ENCODE assay signal across 20 mouse cellular contexts in genomic region chr2:142116623-142117022, GRCm38 (mm10).
DNase-seq lines count a peak whose midpoint lies in the region; ATAC-seq and TF ChIP-seq lines count a peak whose summit lies in the region.
"Had no signal": no experiment of that assay in that cellular context is flagged by ENCODE, and none has a peak within 500 bp of the region (broad histone marks: within the 10 kb centered on the region; RNA-seq: fewer than 3 reads in every experiment).

No protein-coding gene starts in this region.

- peak; percentile 93 for ATAC-seq in lung, embryonic 14.5 days (ENCODE audit: insufficient read depth)
- ATAC-seq in activated CD4-positive, CD25-positive, alpha-beta regulatory T cell, adult 4 months = no peak
- ATAC-seq: forebrain, embryonic 16.5 days had no signal

- no peak for TF ChIP-seq CTCF in lung, embryonic 14.5 days (IDR thresholded peaks at IDR 0.05; ENCODE audit: low read depth)

- no peaks in the 10 kb centered on the region for H3K4me1 ChIP-seq in lung, embryonic 14.5 days (ENCODE audit: insufficient read depth)
- peaks cover 8% of the 10 kb centered on the region; the same call in 1 of the 2 replicates for H3K4me1 ChIP-seq in limb, embryonic 10.5 days
- H3K4me1 ChIP-seq: embryonic facial prominence, embryonic 12.5 days; forebrain, embryonic 12.5 days; heart, embryonic 12.5 days; hindbrain, embryonic 10.5 days had no signal

- no peaks in the 10 kb centered on the region for H3K27me3 ChIP-seq in lung, embryonic 14.5 days (ENCODE audit: insufficient read depth, low read length)
- H3K27me3 ChIP-seq in limb, embryonic 10.5 days (ENCODE audit: low read depth, poor library complexity, severe bottlenecking) = no peaks in the 10 kb centered on the region
- H3K27me3 ChIP-seq: embryonic facial prominence, embryonic 12.5 days; forebrain, embryonic 12.5 days had no signal

- no peaks in the 10 kb centered on the region for H3K9me3 ChIP-seq in lung, embryonic 14.5 days (ENCODE audit: low read depth, low read length)
- no peaks in the 10 kb centered on the region for H3K9me3 ChIP-seq in limb, embryonic 10.5 days (replicated peaks)
- H3K9me3 ChIP-seq: embryonic facial prominence, embryonic 12.5 days; forebrain, embryonic 12.5 days; heart, embryonic 12.5 days; hindbrain, embryonic 10.5 days had no signal

- no peak overlapping the region for H3K4me2 ChIP-seq in lung, embryonic 14.5 days
- H3K4me2 ChIP-seq: embryonic facial prominence, embryonic 12.5 days; forebrain, embryonic 12.5 days; heart, embryonic 12.5 days; hindbrain, embryonic 14.5 days had no signal

- no peak overlapping the region for H3K27ac ChIP-seq in lung, embryonic 14.5 days (ENCODE audit: low read depth)
- H3K27ac ChIP-seq in limb, embryonic 10.5 days = no peak overlapping the region
- H3K27ac ChIP-seq: embryonic facial prominence, embryonic 12.5 days; forebrain, embryonic 12.5 days; gastrocnemius, adult 2 months; hindbrain, embryonic 10.5 days; hindbrain, embryonic 14.5 days had no signal

- DNase-seq in lung, adult 18-20 months = peak; percentile 41 to 63
- DNase-seq in lung, embryonic 14.5 days = peak; percentile 54
- peak; percentile 32 for DNase-seq in lung, postnatal 10 days
- peak; percentile 15 to 32 for DNase-seq in lung, postnatal 4 days
- DNase-seq in limb, embryonic 10.5 days (ENCODE audit: low spot score) = no peak
- DNase-seq in cerebellum, postnatal 10 days = no peak
- DNase-seq: adrenal gland, adult 8-10 months; adrenal gland, postnatal 36 days; cerebellum, adult 2 months; cerebellum, postnatal 14 days; embryo, embryonic 11 days; gastrocnemius, adult 2 months; gastrocnemius, postnatal 25 days had no signal

- 61% methylated on average over 1 of the region's 1 CpGs for WGBS in lung, embryonic 14.5 days
- WGBS in limb, embryonic 10.5 days = 100% methylated on average over 1 of the region's 1 CpGs

- H3K4me3 ChIP-seq in lung, embryonic 14.5 days (ENCODE audit: low read depth, low read length) = no peak overlapping the region
- no peak overlapping the region for H3K4me3 ChIP-seq in limb, embryonic 10.5 days
- H3K4me3 ChIP-seq: embryonic facial prominence, embryonic 12.5 days; forebrain, embryonic 12.5 days; gastrocnemius, adult 2 months; heart, embryonic 12.5 days; hindbrain, embryonic 10.5 days had no signal

- H3K36me3 ChIP-seq in lung, embryonic 14.5 days (ENCODE audit: insufficient read depth) = no peaks in the 10 kb centered on the region
- no peaks in the 10 kb centered on the region for H3K36me3 ChIP-seq in limb, embryonic 10.5 days
- H3K36me3 ChIP-seq: embryonic facial prominence, embryonic 12.5 days; forebrain, embryonic 12.5 days; heart, embryonic 12.5 days; hindbrain, embryonic 10.5 days had no signal

- no peak overlapping the region for H3K9ac ChIP-seq in lung, embryonic 14.5 days
- H3K9ac ChIP-seq: embryonic facial prominence, embryonic 12.5 days; forebrain, embryonic 12.5 days; heart, embryonic 12.5 days; hindbrain, embryonic 14.5 days had no signal

Comparison
In these comparisons a context has a peak if more than half of its experiments do, and no peak if none do; other contexts are left out.
1. DNase-seq: peak in lung, adult 18-20 months (2 of 2), lung, embryonic 14.5 days (single experiment), lung, postnatal 10 days (single experiment) and lung, postnatal 4 days (2 of 2); none in limb, embryonic 10.5 days (single experiment) and cerebellum, postnatal 10 days (0 of 2).